In the genomic region with DNA sequence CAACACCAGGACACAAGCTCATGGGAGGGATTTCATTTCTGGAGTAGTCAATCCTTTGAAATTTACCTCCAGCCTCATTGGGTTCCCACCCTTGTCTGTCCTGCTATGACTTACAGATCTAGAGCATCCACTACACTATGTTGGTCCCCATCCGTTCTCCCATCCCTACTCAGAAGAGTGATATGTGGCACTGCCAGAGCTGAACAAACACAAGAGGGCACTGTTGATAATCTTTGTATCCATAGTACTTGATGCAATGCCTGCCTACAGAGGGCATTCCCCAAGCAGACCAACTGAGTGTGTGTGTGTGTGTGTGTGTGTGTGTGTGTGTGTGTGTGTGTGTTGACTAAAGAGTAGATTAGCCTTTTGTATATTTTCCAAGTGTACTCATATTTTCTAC, we compare ENCODE assay signal across 10 mouse cellular contexts. TPM values are rescaled to one million over a fixed set of nuclear protein-coding genes. Genes with fewer than 3 reads are reported as not detected.
DNase-seq lines count a peak whose midpoint lies in the region; ATAC-seq and TF ChIP-seq lines count a peak whose summit lies in the region.
"Had no signal": no experiment of that assay in that cellular context is flagged by ENCODE, and none has a peak within 500 bp of the region (broad histone marks: within the 10 kb centered on the region; RNA-seq: fewer than 3 reads in every experiment).

No protein-coding gene starts in this region.

- ATAC-seq in kidney, embryonic 16.5 days (ENCODE audit: low FRiP score, low TSS enrichment) = no peak
- peak; percentile 71 for ATAC-seq in CD4-positive, CD25-positive, alpha-beta regulatory T cell, adult 4 months

- no peak; the same call in 1 of the 2 replicates for TF ChIP-seq CTCF in kidney, adult 2 months (conservative IDR thresholded peaks at IDR 0.05; ENCODE audit: insufficient read depth, insufficient read length, low read depth, low read length)

- 67% methylated on average over 1 of the region's 1 CpGs for WGBS in kidney, adult 2 months
- 78% methylated on average over 1 of the region's 1 CpGs for WGBS in kidney, embryonic 16.5 days

- H3K36me3 ChIP-seq in kidney, adult 2 months (ENCODE audit: control insufficient read depth, insufficient read depth, low read length) = no peaks in the 10 kb centered on the region; the same call in 1 of the 2 replicates
- no peaks in the 10 kb centered on the region for H3K36me3 ChIP-seq in kidney, embryonic 16.5 days (ENCODE audit: insufficient read depth, low read length)
- H3K36me3 ChIP-seq: embryonic facial prominence, embryonic 15.5 days; midbrain, embryonic 10.5 days had no signal

- DNase-seq in kidney, adult 2 months = peak; percentile 50
- DNase-seq in 416B (ENCODE audit: low read depth) = peak; percentile 79
- DNase-seq in kidney, postnatal 14 days = peak; percentile 36
- DNase-seq in testis, postnatal 14 days (ENCODE audit: low spot score) = no peak
- no peak for DNase-seq in ovary, postnatal 10 days (ENCODE audit: low spot score)
- DNase-seq: adrenal gland, postnatal 25 days had no signal

- 0 out of 2 replicates have a peak, but pooled peaks cover 3% of the 10 kb centered on the region for H3K9me3 ChIP-seq in kidney, embryonic 16.5 days (ENCODE audit: low read length)
- H3K9me3 ChIP-seq: embryonic facial prominence, embryonic 15.5 days; midbrain, embryonic 10.5 days had no signal

- H3K27me3 ChIP-seq in kidney, adult 2 months (replicated peaks; ENCODE audit: control insufficient read depth, insufficient read depth, low read length) = no peaks in the 10 kb centered on the region
- no peaks in the 10 kb centered on the region for H3K27me3 ChIP-seq in kidney, embryonic 16.5 days (ENCODE audit: insufficient read depth, low read length)
- H3K27me3 ChIP-seq: embryonic facial prominence, embryonic 15.5 days had no signal

- H3K27ac ChIP-seq in kidney, adult 2 months (ENCODE audit: insufficient read depth, low read depth, low read length) = no peak overlapping the region
- H3K27ac ChIP-seq in kidney, embryonic 16.5 days (ENCODE audit: low read length) = no peak overlapping the region
- H3K27ac ChIP-seq: embryonic facial prominence, embryonic 15.5 days; midbrain, embryonic 10.5 days had no signal

- H3K4me3 ChIP-seq in kidney, adult 2 months (ENCODE audit: insufficient read depth, low read depth, low read length) = no peak overlapping the region
- H3K4me3 ChIP-seq in kidney, embryonic 16.5 days (ENCODE audit: low read length) = no peak overlapping the region
- H3K4me3 ChIP-seq: embryonic facial prominence, embryonic 15.5 days; midbrain, embryonic 10.5 days had no signal

- H3K4me2 ChIP-seq in kidney, embryonic 16.5 days (replicated peaks; ENCODE audit: low read depth, low read length) = no peak overlapping the region
- H3K4me2 ChIP-seq: embryonic facial prominence, embryonic 15.5 days had no signal

- no peaks in the 10 kb centered on the region for H3K4me1 ChIP-seq in kidney, adult 2 months (ENCODE audit: control insufficient read depth, insufficient read depth, low read length)
- no peaks in the 10 kb centered on the region for H3K4me1 ChIP-seq in kidney, embryonic 16.5 days (ENCODE audit: insufficient read depth, low read length)
- H3K4me1 ChIP-seq: embryonic facial prominence, embryonic 15.5 days; midbrain, embryonic 10.5 days had no signal

- H3K9ac ChIP-seq in kidney, embryonic 16.5 days (replicated peaks; ENCODE audit: low read length) = no peak overlapping the region
- H3K9ac ChIP-seq: embryonic facial prominence, embryonic 15.5 days had no signal

- TF ChIP-seq POLR2A in kidney, adult 2 months (IDR thresholded peaks at IDR 0.05; ENCODE audit: low read depth, low read length) = no peak

RNA-seq across cellular contexts. Expression of a gene that starts 58.4 kb away (rescaled TPM):
- 19.2 and 23.4 TPM in 2 replicates for polyA plus RNA-seq in kidney, adult 2 months (2012; rRNA removed)
- 1.5 and 2.3 TPM in 2 replicates for polyA plus RNA-seq in kidney, embryonic 16.5 days (2015; fragmentation: Nextera tagmentation; extraction: Ambion mirVana)
- polyA plus RNA-seq in CD4-positive, CD25-positive, alpha-beta regulatory T cell, adult 4 months (2017; shearing (Covaris generic)) = 10 to 100 TPM; 27.8 to 48.7 TPM

Comparison
In these comparisons a context has a peak if more than half of its experiments do, and no peak if none do; other contexts are left out.
1. DNase-seq: peak in kidney, adult 2 months (single experiment), 416B (single experiment) and kidney, postnatal 14 days (single experiment); none in testis, postnatal 14 days (single experiment) and ovary, postnatal 10 days (single experiment).